Mouse (Mus musculus) G1E (cell line): ENCODE data around the gene Kcna5.

Experiments used
- CTCF ChIP-seq: IDR thresholded peaks from 2 replicates; pipeline ENCODE4 v1.5.1; 2012; ENCODE audit warnings: low read depth, low read length, inconsistent platforms, mixed read lengths
- GATA1 ChIP-seq: IDR thresholded peaks from 2 replicates; pipeline ENCODE4 v1.6.1; 2012; ENCODE audit warnings: borderline replicate concordance, low read length, inconsistent platforms, mixed read lengths
- GATA2 ChIP-seq: IDR thresholded peaks from 2 replicates; pipeline ENCODE4 v1.6.1; 2012; ENCODE audit warnings: low read depth, low read length, inconsistent platforms, borderline replicate concordance
- POLR2AphosphoS5 ChIP-seq: IDR thresholded peaks from 2 replicates; pipeline ENCODE4 v1.6.1; 2012; ENCODE audit warnings: low read depth, low read length, inconsistent platforms; ENCODE audit not compliant: insufficient replicate concordance
- TAL1 ChIP-seq: conservative IDR thresholded peaks from 2 replicates; pipeline ENCODE4 v1.6.1; 2012; ENCODE audit warnings: low read depth, low read length, inconsistent platforms, mixed read lengths

- TF ChIP-seq CTCF (no peak), GATA1 (no peak), TAL1 (no peak), POLR2AphosphoS5 (no peak), GATA2 (no peak)
Observed at GRCm38 (mm10) chr6:126581632-126582031, 46.4 kb upstream of the Kcna5 start.
